Mouse (Mus musculus) ovary, adult 18-20 months (tissue): Measurements from ENCODE around the gene Mdm2.

ENCODE experiments used
- DNase-seq: peaks from one replicate; pipeline ENCODE4 v3.0.0; 2022; ENCODE audit warnings: low spot score, mixed read lengths

Mdm2 gene

DNA sequence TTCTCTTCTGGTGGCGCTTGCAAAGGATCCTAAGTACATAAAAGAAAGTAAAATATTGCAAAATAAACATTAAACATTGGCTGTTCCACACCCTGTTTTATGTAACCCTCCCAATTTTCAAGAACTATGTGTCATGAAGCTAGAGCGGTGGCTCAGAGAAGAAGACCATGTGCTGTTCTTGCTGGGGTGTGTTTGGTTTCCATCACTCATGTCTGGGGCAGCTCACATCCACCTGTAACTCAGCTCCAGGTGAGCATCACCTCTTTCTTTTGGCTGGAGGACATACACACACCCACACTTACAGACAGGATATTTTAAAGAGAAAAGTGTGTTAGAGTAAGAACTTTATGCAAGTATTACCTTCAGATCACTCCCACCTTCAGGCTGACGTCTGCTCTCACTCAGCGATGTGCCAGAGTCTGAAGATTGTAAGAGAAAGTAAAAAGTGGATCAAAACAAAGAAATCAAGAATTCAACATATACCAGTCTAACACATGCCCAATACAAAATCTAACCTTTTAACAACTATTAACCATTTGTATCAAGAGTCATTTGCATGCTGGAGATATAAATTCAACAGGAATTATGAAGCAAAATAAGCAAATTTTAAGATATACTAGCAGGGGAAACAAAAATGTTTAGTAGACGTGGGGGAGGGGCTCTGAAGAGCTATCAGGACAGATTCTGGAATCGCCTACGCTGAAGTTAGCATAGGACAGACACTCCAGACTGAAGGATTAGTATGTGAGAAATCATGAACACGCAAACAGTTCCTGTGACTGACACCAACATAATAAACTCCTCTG lies 14.3 kb downstream of the Mdm2 start:
- no peak for DNase-seq

DNA sequence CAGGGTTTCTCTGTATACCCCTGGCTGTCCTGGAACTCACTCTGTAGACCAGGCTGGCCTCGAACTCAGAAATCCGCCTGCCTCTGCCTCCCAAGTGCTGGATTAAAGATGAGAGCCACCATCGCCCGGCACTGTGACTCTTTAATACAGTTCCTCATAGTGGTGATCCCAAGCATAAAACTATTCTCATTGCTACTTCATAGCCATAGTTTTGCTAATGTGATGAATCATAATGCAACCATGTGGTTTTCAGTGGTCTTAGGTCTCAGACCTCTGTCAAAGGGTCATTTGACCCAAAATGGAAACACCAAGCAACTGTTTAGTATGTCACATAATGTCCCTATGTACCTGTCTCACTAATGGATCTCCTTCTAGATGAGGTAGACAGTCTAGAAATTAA lies 15.0 kb downstream of the Mdm2 start:
- no peak for DNase-seq

GRCm38 (mm10) chr10:117695027-117695426 lies 15.5 kb downstream of the Mdm2 start:
- no peak for DNase-seq

- DNase-seq = no peak
These were observed 16.2 kb downstream of the Mdm2 start for GRCm38 (mm10) chr10:117694255-117694953.

GRCm38 (mm10) chr10:117692953-117693352 lies 17.6 kb downstream of the Mdm2 start:
- no peak for DNase-seq

GRCm38 (mm10) chr10:117692173-117692572 lies 18.4 kb downstream of the Mdm2 start:
- no peak for DNase-seq

GRCm38 (mm10) chr10:117691389-117691968 lies 19.1 kb downstream of the Mdm2 start:
- DNase-seq = no peak

GRCm38 (mm10) chr10:117690770-117691296 lies 19.7 kb downstream of the Mdm2 start:
- DNase-seq = no peak

DNA sequence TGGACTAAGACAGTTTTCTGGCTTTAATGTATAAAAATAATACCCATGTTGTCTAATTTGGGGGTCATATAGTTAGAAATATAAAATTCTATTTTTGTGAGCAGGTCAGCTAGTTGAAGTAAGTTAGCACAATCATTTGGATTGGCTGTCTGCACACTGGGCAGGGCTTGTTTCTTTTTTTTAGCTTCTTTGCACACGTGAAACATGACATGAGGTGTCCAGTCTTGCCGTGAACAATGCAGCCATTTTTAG lies 20.5 kb downstream of the Mdm2 start:
- no peak for DNase-seq

DNA sequence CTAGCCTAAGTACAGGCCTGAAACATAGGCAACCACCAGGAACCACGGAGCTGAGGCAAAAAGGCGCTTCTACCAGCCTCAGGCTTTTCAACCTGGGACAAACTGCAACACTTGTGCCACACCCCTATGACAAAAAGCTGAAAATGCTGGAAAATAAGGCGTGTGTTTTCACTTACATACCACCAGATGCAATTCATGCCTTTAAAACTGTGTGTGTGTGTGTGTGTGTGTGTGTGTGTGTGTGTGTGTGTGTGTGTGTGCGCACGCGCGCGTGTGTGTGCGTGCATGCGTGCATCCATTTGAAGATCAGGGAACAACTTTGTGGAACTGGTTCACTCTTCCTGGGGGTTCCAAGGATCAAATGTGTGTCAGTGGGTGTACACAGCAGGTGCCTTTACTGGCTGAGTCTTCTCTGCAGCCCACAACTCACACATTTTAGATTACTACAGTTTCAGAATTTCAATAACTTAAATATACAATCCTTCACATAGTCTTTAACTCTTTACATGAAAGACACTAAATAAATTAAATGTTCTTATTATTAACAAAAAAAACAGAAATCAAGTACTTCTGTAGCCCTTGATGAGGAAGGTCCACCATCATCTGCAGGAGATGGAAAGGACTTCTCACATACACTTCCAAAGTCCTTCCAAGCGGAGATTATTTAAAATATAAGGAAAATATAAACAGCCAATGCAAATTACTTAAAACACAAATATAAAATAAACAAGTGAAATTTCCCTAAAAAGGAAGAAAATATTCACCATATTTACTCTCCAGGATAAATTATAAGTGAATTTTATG lies 21.1 kb downstream of the Mdm2 start:
- DNase-seq = no peak

- no peak for DNase-seq
These were observed 22.1 kb downstream of the Mdm2 start for GRCm38 (mm10) chr10:117688204-117689151.

GRCm38 (mm10) chr10:117687577-117687976 lies 23.0 kb downstream of the Mdm2 start:
- DNase-seq = no peak

GRCm38 (mm10) chr10:117687018-117687417 lies 23.5 kb downstream of the Mdm2 start:
- DNase-seq = no peak

DNA sequence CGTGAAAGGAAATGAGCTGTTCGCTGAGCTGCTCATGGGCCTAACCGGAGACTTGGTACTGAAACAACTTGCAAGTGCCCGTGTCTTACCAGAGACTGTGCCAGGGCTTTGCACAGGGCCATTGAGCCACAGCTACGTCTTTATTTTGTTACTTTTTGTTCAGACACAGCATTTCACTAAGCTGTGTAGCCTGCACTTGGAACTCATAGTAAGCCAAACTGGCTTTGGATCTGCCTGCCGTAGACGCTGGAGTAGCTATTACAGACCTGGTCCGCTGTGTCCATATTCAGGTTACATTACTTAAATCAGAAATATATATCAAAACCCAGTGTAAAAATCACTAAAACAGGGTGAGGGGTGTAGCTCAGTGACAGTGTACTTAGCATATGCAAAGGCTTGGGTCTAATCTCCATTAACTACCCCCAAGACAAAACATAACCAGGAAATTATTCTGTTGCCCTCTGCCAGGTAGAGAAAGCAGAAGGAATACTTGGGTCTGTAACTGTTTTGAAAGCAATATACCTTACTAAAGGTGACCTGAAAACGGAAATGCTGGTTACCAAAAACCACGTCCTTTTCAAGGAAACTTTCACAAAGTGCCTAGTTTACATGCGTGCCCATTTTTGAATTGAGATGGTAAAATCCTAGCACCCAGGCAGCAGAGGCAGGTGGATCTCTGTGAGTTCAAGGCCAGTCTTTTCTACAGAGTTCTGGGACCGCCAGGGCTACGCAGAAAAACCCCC lies 24.5 kb downstream of the Mdm2 start:
- no peak for DNase-seq

DNA sequence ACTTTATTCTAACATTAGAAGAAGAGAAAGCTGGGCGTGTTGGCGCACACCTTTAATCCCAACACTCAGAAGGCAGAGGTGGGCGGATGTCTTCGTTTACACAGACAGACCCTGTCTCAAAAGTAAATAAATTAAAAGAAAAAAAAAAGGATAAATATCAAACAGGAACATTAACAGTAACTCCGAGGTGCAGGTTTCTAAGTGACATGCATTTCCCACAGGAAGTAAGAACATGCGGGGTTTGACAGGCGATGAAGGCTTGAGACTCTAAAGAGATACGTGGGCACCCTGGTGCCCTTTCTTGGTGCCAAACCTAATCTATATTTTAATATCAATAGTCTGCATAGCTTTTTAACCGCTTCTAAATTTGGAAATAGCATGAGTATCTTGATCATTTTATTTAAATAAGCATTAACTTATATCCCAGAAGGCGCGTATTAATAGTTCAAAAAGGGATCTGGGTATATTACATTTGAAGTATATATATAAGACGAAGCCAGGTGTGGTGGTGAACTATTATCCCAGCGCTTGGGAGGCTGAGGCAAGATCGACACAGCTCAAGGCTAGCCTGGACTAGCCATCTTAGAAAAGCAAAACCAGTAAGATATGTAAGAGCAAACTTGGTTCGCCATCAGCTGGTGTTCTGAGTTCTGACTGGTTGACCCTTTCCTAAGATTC lies 25.2 kb downstream of the Mdm2 start:
- DNase-seq = no peak

DNA sequence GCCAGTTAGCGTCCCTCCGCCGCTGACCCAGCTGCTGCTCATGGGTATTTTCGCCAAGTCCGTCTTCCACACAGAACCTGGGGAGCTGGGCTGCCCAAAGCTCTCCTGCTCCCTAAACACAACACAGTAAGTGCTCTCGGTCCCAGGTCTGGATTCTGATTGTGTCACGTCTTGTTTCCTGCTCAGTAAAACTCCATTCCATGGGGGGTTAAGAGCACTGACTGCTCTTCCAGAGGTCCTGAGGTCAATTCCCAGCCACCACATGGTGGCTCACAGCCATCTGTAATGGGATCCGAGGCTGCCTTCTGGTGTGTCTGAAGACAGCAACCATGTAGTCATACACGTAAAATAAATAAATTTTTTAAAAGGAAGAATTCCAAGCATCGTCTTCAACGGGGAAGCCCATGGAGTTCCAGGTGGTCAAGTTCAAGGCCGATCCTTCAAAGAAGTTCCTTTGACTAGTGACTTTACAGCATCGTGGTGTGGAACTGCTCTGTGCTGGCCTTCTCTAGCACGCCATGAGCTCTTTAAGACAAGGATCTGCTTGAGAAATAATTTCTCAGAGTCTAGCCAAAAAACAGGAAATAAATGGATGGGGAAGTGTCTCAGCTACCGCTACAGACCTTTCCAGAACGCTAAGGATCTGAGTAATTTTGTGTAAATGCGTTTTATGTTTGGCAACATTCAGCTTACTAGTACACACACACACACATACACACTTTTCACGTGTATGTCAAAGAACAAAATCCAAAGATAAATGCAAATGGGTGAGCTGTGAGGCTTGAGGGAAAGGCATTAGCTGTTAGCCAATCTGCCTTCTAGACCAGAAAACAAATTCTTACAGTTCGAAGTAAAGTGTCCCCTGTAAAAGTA lies 26.0 kb downstream of the Mdm2 start:
- DNase-seq = no peak

- DNase-seq = no peak
These were observed 26.9 kb downstream of the Mdm2 start for GRCm38 (mm10) chr10:117683734-117684037.

GRCm38 (mm10) chr10:117682858-117683733 lies 27.5 kb downstream of the Mdm2 start:
- DNase-seq = no peak
